Mouse (Mus musculus): ENCODE results near the gene Aif1l. TPM values are rescaled to one million over a fixed set of nuclear protein-coding genes. Genes with fewer than 3 reads are reported as not detected.
A peak's percentile ranks its signal among the peaks of the same experiment; 100 is the strongest.

Aif1l gene
- total RNA-seq, 1 experiment, result 48.5 TPM

DNA sequence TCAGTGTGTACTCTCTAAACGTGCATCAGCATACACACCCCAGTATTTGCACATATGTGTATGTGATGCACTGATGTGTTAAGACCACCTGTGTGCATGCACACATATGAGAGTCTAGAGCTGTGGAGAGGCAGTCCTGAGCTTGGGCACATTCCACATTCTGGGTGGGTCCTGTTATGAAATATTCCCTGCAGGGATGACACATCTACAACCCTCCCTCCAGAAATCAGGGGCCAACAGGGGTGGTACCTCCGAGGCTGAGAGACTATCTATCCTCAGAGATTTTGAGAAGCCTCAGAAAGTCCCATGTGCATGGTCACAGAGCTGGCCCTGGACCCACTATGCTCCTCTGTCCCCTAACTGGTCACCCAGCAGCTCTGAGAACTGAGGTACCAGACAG, 4.4 kb upstream of the Aif1l start:
- H3K27ac ChIP-seq (ENCODE audit: insufficient read depth, low read depth, low read length, poor library complexity, severe bottlenecking), result no peak overlapping the region
- in situ Hi-C loops (cut with MboI; ENCODE audit: low sequenced_read_pairs in 2 of 2, unreplicated experiment in 2 of 2), result no loop called here
- H3K4me1 ChIP-seq (ENCODE audit: control insufficient read depth in 2 of 2, insufficient read depth in 2 of 2, low read length in 2 of 2, poor library complexity in 1 of 2), result peaks cover 0 to 2% of the 10 kb centered on the region in 2 experiments; a peak in 1 of 4 replicates
- H3K9ac ChIP-seq (ENCODE audit: insufficient read depth, low read depth, low read length, poor library complexity, severe bottlenecking), result no peak overlapping the region
- no peak for DNase-seq (ENCODE audit: low read depth, low spot score)
- no peak overlapping the region for H3K4me3 ChIP-seq (ENCODE audit: insufficient read depth in 1 of 2, low read depth in 1 of 2, low read length in 2 of 2, poor library complexity in 1 of 2, severe bottlenecking in 1 of 2)
- no peaks in the 10 kb centered on the region for H3K36me3 ChIP-seq (ENCODE audit: control insufficient read depth, insufficient read depth, low read length, poor library complexity, severe bottlenecking)
- TF ChIP-seq MAFK (IDR thresholded peaks at IDR 0.05; ENCODE audit: insufficient read depth, low read depth, low read length) (no peak), ZNF384 (IDR thresholded peaks at IDR 0.05; ENCODE audit: low read depth, low read length) (no peak), HCFC1 (IDR thresholded peaks at IDR 0.05; ENCODE audit: borderline replicate concordance, insufficient read depth, low read length) (no peak), CHD2 (IDR thresholded peaks at IDR 0.05; ENCODE audit: low read depth, low read length) (no peak), ZC3H11A (IDR thresholded peaks at IDR 0.05; ENCODE audit: borderline replicate concordance, low read depth, low read length) (no peak)
- H3K9me3 ChIP-seq (ENCODE audit: control insufficient read depth, insufficient read depth, low read depth, low read length), result no peaks in the 10 kb centered on the region

DNA sequence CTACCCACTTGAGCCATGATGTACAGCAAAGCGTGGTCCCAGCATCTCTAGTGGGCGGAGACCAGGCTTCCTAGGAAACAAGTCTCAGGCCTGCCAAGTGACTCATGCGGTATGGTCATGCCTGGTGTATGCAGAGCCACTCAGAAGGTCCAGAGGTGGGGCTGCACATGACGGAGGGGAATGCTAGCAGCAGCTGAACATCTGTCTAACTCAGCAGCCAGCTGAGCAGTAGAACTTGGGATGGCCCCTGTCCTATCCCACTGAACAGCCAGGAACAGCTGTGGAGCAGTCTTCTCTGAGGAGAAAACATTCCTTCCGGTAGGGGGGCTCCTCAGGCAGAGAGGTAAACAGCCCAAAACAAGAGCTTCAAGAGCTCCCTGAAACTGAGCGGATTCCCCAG, 1.5 kb upstream of the Aif1l start:
- no peak for TF ChIP-seq MAFK (IDR thresholded peaks at IDR 0.05; ENCODE audit: insufficient read depth, low read depth, low read length)
- no peak for TF ChIP-seq HCFC1 (IDR thresholded peaks at IDR 0.05; ENCODE audit: borderline replicate concordance, insufficient read depth, low read length)
- no peak for TF ChIP-seq ZNF384 (IDR thresholded peaks at IDR 0.05; ENCODE audit: low read depth, low read length)
- no peak for TF ChIP-seq CHD2 (IDR thresholded peaks at IDR 0.05; ENCODE audit: low read depth, low read length)
- no peak for TF ChIP-seq ZC3H11A (IDR thresholded peaks at IDR 0.05; ENCODE audit: borderline replicate concordance, low read depth, low read length)
- Histone ChIP-seq H3K4me3 (ENCODE audit: insufficient read depth in 1 of 2, low read depth in 1 of 2, low read length in 2 of 2, poor library complexity in 1 of 2, severe bottlenecking in 1 of 2) (no peak overlapping the region), H3K9me3 (ENCODE audit: control insufficient read depth, insufficient read depth, low read depth, low read length) (no peaks in the 10 kb centered on the region), H3K27ac (ENCODE audit: insufficient read depth, low read depth, low read length, poor library complexity, severe bottlenecking) (no peak overlapping the region), H3K9ac (ENCODE audit: insufficient read depth, low read depth, low read length, poor library complexity, severe bottlenecking) (no peak overlapping the region), H3K4me1 (ENCODE audit: control insufficient read depth in 2 of 2, insufficient read depth in 2 of 2, low read length in 2 of 2, poor library complexity in 1 of 2) (peaks cover 0 to 3% of the 10 kb centered on the region in 2 experiments; a peak in 1 of 4 replicates), H3K36me3 (ENCODE audit: control insufficient read depth, insufficient read depth, low read length, poor library complexity, severe bottlenecking) (peaks cover 2% of the 10 kb centered on the region; the same call in 1 of the 2 replicates)
- DNase-seq (ENCODE audit: low read depth, low spot score), result no peak
- in situ Hi-C loops (cut with MboI; ENCODE audit: low sequenced_read_pairs in 2 of 2, unreplicated experiment in 2 of 2), result no loop called here

DNA sequence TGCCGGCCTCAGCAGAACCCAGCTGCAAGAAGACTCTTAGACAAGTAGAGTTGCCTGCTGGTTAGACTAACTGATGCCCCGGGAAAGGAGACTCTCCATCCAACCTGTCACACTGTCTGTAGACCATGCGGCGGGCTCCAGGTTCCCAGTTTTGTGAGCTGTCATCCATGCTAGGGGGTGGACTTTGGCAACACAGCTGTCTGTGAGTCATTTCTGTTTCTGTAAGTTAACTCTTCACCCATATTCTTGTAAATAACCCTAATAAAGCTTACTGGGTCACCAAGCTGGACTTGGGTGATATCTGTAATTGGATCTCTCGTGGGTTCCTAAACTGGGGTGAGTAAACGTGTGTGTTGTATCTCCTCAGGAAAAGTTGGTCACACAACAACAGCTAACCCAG, 1.1 kb upstream of the Aif1l start:
- no peak overlapping the region for H3K27ac ChIP-seq (ENCODE audit: insufficient read depth, low read depth, low read length, poor library complexity, severe bottlenecking)
- no peak overlapping the region for H3K9ac ChIP-seq (ENCODE audit: insufficient read depth, low read depth, low read length, poor library complexity, severe bottlenecking)
- in situ Hi-C loops (cut with MboI; ENCODE audit: low sequenced_read_pairs in 2 of 2, unreplicated experiment in 2 of 2), result no loop called here
- no peak for TF ChIP-seq CHD2 (IDR thresholded peaks at IDR 0.05; ENCODE audit: low read depth, low read length)
- no peak for TF ChIP-seq ZC3H11A (IDR thresholded peaks at IDR 0.05; ENCODE audit: borderline replicate concordance, low read depth, low read length)
- no peak for TF ChIP-seq MAFK (IDR thresholded peaks at IDR 0.05; ENCODE audit: insufficient read depth, low read depth, low read length)
- TF ChIP-seq HCFC1 (IDR thresholded peaks at IDR 0.05; ENCODE audit: borderline replicate concordance, insufficient read depth, low read length), result no peak
- no peak for TF ChIP-seq ZNF384 (IDR thresholded peaks at IDR 0.05; ENCODE audit: low read depth, low read length)
- peaks cover 0 to 3% of the 10 kb centered on the region in 2 experiments; a peak in 1 of 4 replicates for H3K4me1 ChIP-seq (ENCODE audit: control insufficient read depth in 2 of 2, insufficient read depth in 2 of 2, low read length in 2 of 2, poor library complexity in 1 of 2)
- peaks cover 2% of the 10 kb centered on the region; the same call in 1 of the 2 replicates for H3K36me3 ChIP-seq (ENCODE audit: control insufficient read depth, insufficient read depth, low read length, poor library complexity, severe bottlenecking)
- DNase-seq (ENCODE audit: low read depth, low spot score), result no peak
- H3K9me3 ChIP-seq (ENCODE audit: control insufficient read depth, insufficient read depth, low read depth, low read length), result no peaks in the 10 kb centered on the region
- no peak overlapping the region for H3K4me3 ChIP-seq (ENCODE audit: insufficient read depth in 1 of 2, low read depth in 1 of 2, low read length in 2 of 2, poor library complexity in 1 of 2, severe bottlenecking in 1 of 2)

DNA sequence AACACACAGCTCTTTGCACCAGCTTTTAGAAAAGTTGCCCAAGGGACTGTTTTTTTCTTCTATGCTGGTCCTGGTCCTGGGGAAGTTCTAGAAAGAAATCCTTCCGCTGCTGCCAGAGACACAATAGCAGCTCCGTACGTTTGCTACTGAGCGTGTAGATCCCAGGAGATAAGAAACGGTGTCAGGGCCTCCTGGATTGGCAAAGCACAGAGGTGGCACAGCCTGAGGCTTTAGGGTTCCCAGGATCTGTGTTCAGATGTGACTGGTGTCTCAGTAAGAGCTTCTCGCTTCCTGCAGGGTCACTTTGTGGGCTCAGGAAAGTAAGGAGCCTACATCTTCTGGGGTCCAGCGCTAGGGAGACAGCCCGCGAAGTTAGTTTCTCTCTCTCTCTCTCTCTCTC, 1.0 kb downstream of the Aif1l start:
- H3K27ac ChIP-seq (ENCODE audit: insufficient read depth, low read depth, low read length, poor library complexity, severe bottlenecking), result no peak overlapping the region

DNA sequence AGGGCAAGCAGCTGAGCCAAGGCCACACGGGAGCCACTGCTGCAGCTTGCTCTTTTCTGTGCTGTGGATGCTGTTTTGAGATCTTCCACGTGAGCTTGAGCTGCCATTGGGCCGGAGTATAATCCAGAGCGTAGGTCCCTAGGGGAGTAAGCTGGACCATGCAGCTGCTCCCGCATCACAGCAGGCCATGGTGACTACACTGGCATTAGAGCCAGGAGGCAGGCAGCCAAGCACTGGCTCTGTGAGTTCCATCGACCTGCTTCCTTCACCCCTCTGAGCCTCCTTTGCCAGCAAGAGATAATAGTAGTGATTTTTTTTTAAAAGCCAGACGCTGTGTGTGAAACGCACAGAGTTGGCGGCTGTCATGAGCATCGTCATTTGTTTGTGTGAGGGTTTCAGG, 2.3 kb downstream of the Aif1l start:
- no peaks in the 10 kb centered on the region for H3K9me3 ChIP-seq (ENCODE audit: control insufficient read depth, insufficient read depth, low read depth, low read length)
- H3K4me3 ChIP-seq (ENCODE audit: insufficient read depth in 1 of 2, low read depth in 1 of 2, low read length in 2 of 2, poor library complexity in 1 of 2, severe bottlenecking in 1 of 2), result no peak overlapping the region
- peaks cover 0 to 12% of the 10 kb centered on the region in 2 experiments; a peak in 2 of 4 replicates for H3K4me1 ChIP-seq (ENCODE audit: control insufficient read depth in 2 of 2, insufficient read depth in 2 of 2, low read length in 2 of 2, poor library complexity in 1 of 2)
- H3K36me3 ChIP-seq (ENCODE audit: control insufficient read depth, insufficient read depth, low read length, poor library complexity, severe bottlenecking), result peaks cover 2% of the 10 kb centered on the region; the same call in 1 of the 2 replicates
- no peak for DNase-seq (ENCODE audit: low read depth, low spot score)
- no peak overlapping the region for H3K27ac ChIP-seq (ENCODE audit: insufficient read depth, low read depth, low read length, poor library complexity, severe bottlenecking)
- no peak overlapping the region for H3K9ac ChIP-seq (ENCODE audit: insufficient read depth, low read depth, low read length, poor library complexity, severe bottlenecking)
- in situ Hi-C loops (cut with MboI; ENCODE audit: low sequenced_read_pairs in 2 of 2, unreplicated experiment in 2 of 2), result no loop called here
- TF ChIP-seq MAFK (IDR thresholded peaks at IDR 0.05; ENCODE audit: insufficient read depth, low read depth, low read length) (no peak), HCFC1 (IDR thresholded peaks at IDR 0.05; ENCODE audit: borderline replicate concordance, insufficient read depth, low read length) (no peak), ZC3H11A (IDR thresholded peaks at IDR 0.05; ENCODE audit: borderline replicate concordance, low read depth, low read length) (no peak), CHD2 (IDR thresholded peaks at IDR 0.05; ENCODE audit: low read depth, low read length) (no peak), ZNF384 (IDR thresholded peaks at IDR 0.05; ENCODE audit: low read depth, low read length) (no peak)

More for the DNA sequence above, 1.0 kb downstream of the Aif1l start:
- no peak for DNase-seq (ENCODE audit: low read depth, low spot score)
- Histone ChIP-seq H3K4me3 (ENCODE audit: insufficient read depth in 1 of 2, low read depth in 1 of 2, low read length in 2 of 2, poor library complexity in 1 of 2, severe bottlenecking in 1 of 2) (peak overlapping the region; percentile 78 to 82; a peak in 3 of 4 replicates), H3K4me1 (ENCODE audit: control insufficient read depth in 2 of 2, insufficient read depth in 2 of 2, low read length in 2 of 2, poor library complexity in 1 of 2) (peaks cover 0 to 6% of the 10 kb centered on the region in 2 experiments; a peak in 1 of 4 replicates), H3K36me3 (ENCODE audit: control insufficient read depth, insufficient read depth, low read length, poor library complexity, severe bottlenecking) (peaks cover 2% of the 10 kb centered on the region; the same call in 1 of the 2 replicates), H3K9me3 (ENCODE audit: control insufficient read depth, insufficient read depth, low read depth, low read length) (no peaks in the 10 kb centered on the region), H3K9ac (ENCODE audit: insufficient read depth, low read depth, low read length, poor library complexity, severe bottlenecking) (peak overlapping the region; percentile 73; the same call in 1 of the 2 replicates)
- in situ Hi-C loops (cut with MboI; ENCODE audit: low sequenced_read_pairs in 2 of 2, unreplicated experiment in 2 of 2), result no loop called here
- no peak for TF ChIP-seq HCFC1 (IDR thresholded peaks at IDR 0.05; ENCODE audit: borderline replicate concordance, insufficient read depth, low read length)
- no peak for TF ChIP-seq MAFK (IDR thresholded peaks at IDR 0.05; ENCODE audit: insufficient read depth, low read depth, low read length)
- TF ChIP-seq ZNF384 (IDR thresholded peaks at IDR 0.05; ENCODE audit: low read depth, low read length), result no peak
